Mouse (Mus musculus): Measurements from ENCODE around the gene Trcg1. TPM values are rescaled to one million over a fixed set of nuclear protein-coding genes. Genes with fewer than 3 reads are reported as not detected.
"Not testable (repeated sequence)": the region's sequence is repeated elsewhere in the genome, so short reads cannot be mapped to it uniquely, and the experiment has no call there.

The Trcg1 gene
- polyA plus RNA-seq, 1 experiment from 2014 or later: not detected

DNA sequence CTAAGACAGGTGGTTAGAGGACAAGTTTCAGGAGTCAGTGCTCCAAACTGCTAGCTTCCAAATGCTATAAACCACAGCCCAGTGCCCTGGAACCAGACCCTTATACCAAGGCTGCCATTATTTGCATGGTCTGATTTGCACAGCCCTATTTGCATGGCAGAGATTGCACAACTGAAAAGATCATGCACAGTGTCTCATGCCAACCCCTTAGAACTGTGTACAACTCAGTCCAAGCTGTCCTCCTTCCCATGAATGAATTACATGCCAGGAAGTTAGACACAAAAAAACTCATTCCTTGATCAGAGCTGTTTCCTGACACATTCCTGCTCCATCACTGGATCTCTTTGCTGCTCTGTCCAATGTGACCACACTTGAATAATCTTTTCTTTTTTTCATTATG, 13.0 kb upstream of the Trcg1 start:
- Histone ChIP-seq H3K9ac (replicated peaks) (no peak overlapping the region), H3K9me3 (no peaks in the 10 kb centered on the region), H3K36me3 (no peaks in the 10 kb centered on the region), H3K4me3 (replicated peaks) (no peak overlapping the region), H3K4me2 (replicated peaks) (no peak overlapping the region), H3K27me3 (no peaks in the 10 kb centered on the region), H3K27ac (no peak overlapping the region), H3K4me1 (replicated peaks) (no peaks in the 10 kb centered on the region)
- ATAC-seq: no peak

GRCm38 (mm10) chr9:57225780-57226627, 10.4 kb upstream of the Trcg1 start:
- no peak overlapping the region for H3K4me2 ChIP-seq (replicated peaks)

GRCm38 (mm10) chr9:57226628-57227122, 9.7 kb upstream of the Trcg1 start:
- ATAC-seq: not testable (repeated sequence)
- WGBS: 84% methylated on average over 6 of the region's 6 CpGs

More at GRCm38 (mm10) chr9:57225780-57226627, 10.4 kb upstream of the Trcg1 start:
- Histone ChIP-seq H3K27me3 (no peaks in the 10 kb centered on the region), H3K4me1 (replicated peaks) (no peaks in the 10 kb centered on the region), H3K36me3 (no peaks in the 10 kb centered on the region), H3K9ac (replicated peaks) (no peak overlapping the region), H3K27ac (no peak overlapping the region), H3K9me3 (no peaks in the 10 kb centered on the region), H3K4me3 (replicated peaks) (no peak overlapping the region)
- WGBS: 82% methylated on average over 13 of the region's 13 CpGs
- ATAC-seq: no peak

GRCm38 (mm10) chr9:57227203-57227602, 9.2 kb upstream of the Trcg1 start:
- Histone ChIP-seq H3K4me1 (replicated peaks) (no peaks in the 10 kb centered on the region), H3K27ac (no peak overlapping the region), H3K27me3 (no peaks in the 10 kb centered on the region), H3K4me3 (replicated peaks) (no peak overlapping the region), H3K9ac (replicated peaks) (no peak overlapping the region), H3K4me2 (replicated peaks) (no peak overlapping the region), H3K36me3 (no peaks in the 10 kb centered on the region), H3K9me3 (no peaks in the 10 kb centered on the region)
- no peak for ATAC-seq
- 74% methylated on average over 5 of the region's 5 CpGs for WGBS

More at GRCm38 (mm10) chr9:57226628-57227122, 9.7 kb upstream of the Trcg1 start:
- not testable (repeated sequence) for H3K4me1 ChIP-seq (replicated peaks); H3K4me2 ChIP-seq (replicated peaks); H3K4me3 ChIP-seq (replicated peaks); H3K36me3 ChIP-seq; H3K27ac ChIP-seq; H3K9ac ChIP-seq (replicated peaks); H3K9me3 ChIP-seq; H3K27me3 ChIP-seq

GRCm38 (mm10) chr9:57228186-57228585, 8.2 kb upstream of the Trcg1 start:
- H3K9ac ChIP-seq (replicated peaks): no peak overlapping the region
- no peaks in the 10 kb centered on the region for H3K9me3 ChIP-seq
- H3K36me3 ChIP-seq: no peaks in the 10 kb centered on the region
- no peaks in the 10 kb centered on the region for H3K27me3 ChIP-seq
- no peaks in the 10 kb centered on the region for H3K4me1 ChIP-seq (replicated peaks)
- no peak for ATAC-seq
- 70% methylated on average over 4 of the region's 4 CpGs for WGBS
- H3K4me3 ChIP-seq (replicated peaks): no peak overlapping the region
- no peak overlapping the region for H3K4me2 ChIP-seq (replicated peaks)
- H3K27ac ChIP-seq: no peak overlapping the region

DNA sequence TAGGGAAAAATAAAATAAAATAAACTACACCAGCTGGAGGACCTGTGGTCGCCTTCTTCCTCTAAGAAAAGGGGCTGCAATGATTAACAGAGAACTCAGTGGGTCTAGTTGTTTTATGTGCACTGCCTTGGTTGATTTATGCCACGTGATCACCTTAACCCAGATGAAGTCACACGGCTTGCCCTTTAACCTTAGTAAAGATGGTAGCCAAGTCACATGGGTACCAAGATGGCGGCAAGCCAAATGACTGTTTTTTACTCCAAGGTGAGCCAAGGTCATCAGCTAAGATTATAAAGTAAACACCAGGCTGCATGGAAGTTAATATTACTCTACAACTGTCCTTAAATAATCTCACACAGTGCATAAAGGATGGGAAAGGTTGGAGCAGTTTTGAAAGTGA, 6.6 kb upstream of the Trcg1 start:
- WGBS: 90% methylated on average over 4 of the region's 4 CpGs
- Histone ChIP-seq H3K4me3 (replicated peaks) (no peak overlapping the region), H3K4me1 (replicated peaks) (no peaks in the 10 kb centered on the region), H3K4me2 (replicated peaks) (no peak overlapping the region), H3K36me3 (no peaks in the 10 kb centered on the region), H3K9me3 (no peaks in the 10 kb centered on the region), H3K9ac (replicated peaks) (no peak overlapping the region), H3K27ac (no peak overlapping the region), H3K27me3 (no peaks in the 10 kb centered on the region)
- ATAC-seq: no peak

- no peaks in the 10 kb centered on the region for H3K4me1 ChIP-seq (replicated peaks)
- H3K27ac ChIP-seq: no peak overlapping the region
- no peaks in the 10 kb centered on the region for H3K36me3 ChIP-seq
- WGBS: 71% methylated on average over 9 of the region's 9 CpGs
- ATAC-seq: no peak
- H3K9me3 ChIP-seq: no peaks in the 10 kb centered on the region
- H3K9ac ChIP-seq (replicated peaks): no peak overlapping the region
- H3K4me3 ChIP-seq (replicated peaks): no peak overlapping the region
- H3K4me2 ChIP-seq (replicated peaks): no peak overlapping the region
- no peaks in the 10 kb centered on the region for H3K27me3 ChIP-seq
These were observed 6.1 kb upstream of the Trcg1 start for GRCm38 (mm10) chr9:57230146-57230783.

DNA sequence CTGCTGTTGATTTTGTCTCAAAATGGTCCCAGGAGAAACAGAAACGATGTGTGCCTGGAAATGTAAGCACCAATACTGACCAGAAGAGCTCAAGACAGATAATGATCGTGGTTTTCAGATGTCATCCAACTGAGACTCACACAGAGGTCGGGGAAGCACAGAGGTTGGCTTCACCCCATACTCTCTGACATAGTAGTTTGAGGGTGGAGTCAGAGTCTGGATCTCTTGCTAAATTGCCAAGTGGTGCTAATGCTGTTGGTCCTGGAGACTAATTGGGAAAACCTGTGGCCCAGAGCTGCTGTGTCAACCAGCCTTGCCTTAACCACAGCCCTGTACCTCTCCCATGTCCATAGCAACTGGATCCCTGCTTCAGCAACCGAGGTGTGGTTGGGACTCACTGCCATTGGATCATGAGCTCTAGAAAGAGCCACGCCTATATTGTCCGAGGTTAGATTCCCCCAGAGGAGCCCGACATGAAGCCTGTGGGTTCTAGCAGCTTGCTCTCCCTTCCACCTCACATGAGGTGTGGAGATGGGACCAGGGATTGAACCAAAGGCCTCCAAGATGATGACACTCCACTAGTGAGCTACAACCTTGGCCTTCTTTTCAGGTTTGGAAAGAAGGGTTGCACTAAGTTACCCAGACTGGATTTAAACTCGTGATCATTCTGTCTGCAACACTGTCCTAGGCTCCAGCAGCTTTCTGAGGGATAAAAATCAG, 4.7 kb upstream of the Trcg1 start:
- Histone ChIP-seq H3K27me3 (no peaks in the 10 kb centered on the region), H3K27ac (no peak overlapping the region), H3K36me3 (no peaks in the 10 kb centered on the region), H3K9me3 (no peaks in the 10 kb centered on the region), H3K4me3 (replicated peaks) (no peak overlapping the region), H3K4me1 (replicated peaks) (no peaks in the 10 kb centered on the region), H3K4me2 (replicated peaks) (no peak overlapping the region), H3K9ac (replicated peaks) (no peak overlapping the region)
- no peak for ATAC-seq
- WGBS: 74% methylated on average over 8 of the region's 8 CpGs

- Histone ChIP-seq H3K9ac (replicated peaks) (no peak overlapping the region), H3K27me3 (no peaks in the 10 kb centered on the region), H3K4me2 (replicated peaks) (no peak overlapping the region), H3K4me3 (replicated peaks) (no peak overlapping the region), H3K9me3 (no peaks in the 10 kb centered on the region), H3K27ac (no peak overlapping the region), H3K4me1 (replicated peaks) (no peaks in the 10 kb centered on the region), H3K36me3 (no peaks in the 10 kb centered on the region)
- 91% methylated on average over 5 of the region's 5 CpGs for WGBS
- ATAC-seq: no peak
These were observed 3.9 kb upstream of the Trcg1 start for GRCm38 (mm10) chr9:57232341-57232940.

DNA sequence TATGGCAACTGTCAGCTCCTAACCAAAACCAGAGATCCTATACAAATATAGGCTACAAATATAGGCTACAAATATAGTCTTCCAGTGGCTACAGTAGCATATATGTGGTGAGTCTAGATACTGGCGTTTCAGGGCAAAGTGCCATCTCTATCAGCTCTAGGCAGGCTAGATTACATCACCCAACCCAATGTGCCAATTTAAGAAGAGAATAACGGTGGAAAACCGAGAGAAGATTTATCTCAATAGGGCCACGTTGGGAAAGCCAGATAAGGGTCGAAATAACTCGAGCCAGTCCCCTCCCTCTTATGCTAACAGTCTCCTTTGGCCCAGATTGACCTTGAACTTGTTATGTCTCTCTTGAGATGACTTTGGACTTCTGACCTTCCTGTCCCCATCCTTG, 3.2 kb upstream of the Trcg1 start:
- H3K4me1 ChIP-seq (replicated peaks): no peaks in the 10 kb centered on the region
- ATAC-seq: no peak
- no peaks in the 10 kb centered on the region for H3K27me3 ChIP-seq
- no peak overlapping the region for H3K4me3 ChIP-seq (replicated peaks)
- H3K4me2 ChIP-seq (replicated peaks): no peak overlapping the region
- H3K9ac ChIP-seq (replicated peaks): no peak overlapping the region
- no peaks in the 10 kb centered on the region for H3K36me3 ChIP-seq
- 74% methylated on average over 6 of the region's 6 CpGs for WGBS
- H3K9me3 ChIP-seq: no peaks in the 10 kb centered on the region
- no peak overlapping the region for H3K27ac ChIP-seq

DNA sequence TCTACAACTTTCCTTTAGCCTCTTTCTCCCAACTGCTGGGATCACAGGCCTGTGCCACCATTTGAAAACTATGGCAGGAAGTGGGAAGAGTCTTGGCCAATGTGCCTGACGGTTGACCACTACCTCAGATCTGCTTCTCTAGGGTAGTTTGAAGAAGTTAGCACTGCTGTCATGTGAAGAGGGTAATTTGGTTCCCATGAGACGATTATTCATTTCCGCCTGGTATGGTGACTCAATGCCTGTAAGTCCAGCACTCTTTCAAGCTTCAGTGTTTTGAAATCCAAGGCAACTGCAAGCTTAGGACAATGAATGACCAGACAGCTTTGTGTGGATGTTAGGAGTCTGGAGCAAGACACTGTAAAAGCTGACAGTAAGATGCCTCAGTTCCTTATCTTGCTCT, 2.6 kb upstream of the Trcg1 start:
- Histone ChIP-seq H3K4me1 (replicated peaks) (no peaks in the 10 kb centered on the region), H3K4me2 (replicated peaks) (no peak overlapping the region), H3K36me3 (no peaks in the 10 kb centered on the region), H3K4me3 (replicated peaks) (no peak overlapping the region), H3K9me3 (no peaks in the 10 kb centered on the region), H3K27ac (no peak overlapping the region), H3K27me3 (no peaks in the 10 kb centered on the region), H3K9ac (replicated peaks) (no peak overlapping the region)
- WGBS: 90% methylated on average over 3 of the region's 3 CpGs
- ATAC-seq: no peak

DNA sequence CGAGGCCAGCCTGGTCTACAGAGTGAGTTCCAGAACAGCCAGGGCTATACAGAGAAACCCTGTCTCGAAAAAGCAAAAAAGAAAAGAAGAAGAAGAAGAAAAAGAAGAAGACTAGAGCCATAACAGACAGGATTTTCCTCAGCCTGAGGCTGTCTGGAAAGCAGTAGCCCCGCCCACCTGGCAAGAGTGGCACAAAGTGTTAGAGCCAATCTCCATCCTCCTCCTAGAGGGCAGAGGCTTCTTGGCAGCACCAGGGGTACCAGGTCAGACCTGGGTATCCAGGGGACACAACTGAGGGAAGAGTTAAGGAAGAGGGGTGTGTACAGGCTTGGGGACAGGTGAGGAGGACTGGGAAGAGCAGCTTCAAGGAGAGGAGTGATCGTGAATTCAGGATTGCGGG, 1.3 kb downstream of the Trcg1 start:
- Histone ChIP-seq H3K4me2 (replicated peaks) (no peak overlapping the region), H3K4me1 (replicated peaks) (no peaks in the 10 kb centered on the region), H3K27ac (no peak overlapping the region), H3K9me3 (no peaks in the 10 kb centered on the region), H3K9ac (replicated peaks) (no peak overlapping the region), H3K27me3 (no peaks in the 10 kb centered on the region), H3K36me3 (no peaks in the 10 kb centered on the region), H3K4me3 (replicated peaks) (no peak overlapping the region)
- WGBS: 88% methylated on average over 5 of the region's 5 CpGs
- no peak for ATAC-seq

Measured in midbrain, embryonic 13.5 days (tissue).